Comparison of ENCODE assay signal across 7 mouse cellular contexts in the genomic region with DNA sequence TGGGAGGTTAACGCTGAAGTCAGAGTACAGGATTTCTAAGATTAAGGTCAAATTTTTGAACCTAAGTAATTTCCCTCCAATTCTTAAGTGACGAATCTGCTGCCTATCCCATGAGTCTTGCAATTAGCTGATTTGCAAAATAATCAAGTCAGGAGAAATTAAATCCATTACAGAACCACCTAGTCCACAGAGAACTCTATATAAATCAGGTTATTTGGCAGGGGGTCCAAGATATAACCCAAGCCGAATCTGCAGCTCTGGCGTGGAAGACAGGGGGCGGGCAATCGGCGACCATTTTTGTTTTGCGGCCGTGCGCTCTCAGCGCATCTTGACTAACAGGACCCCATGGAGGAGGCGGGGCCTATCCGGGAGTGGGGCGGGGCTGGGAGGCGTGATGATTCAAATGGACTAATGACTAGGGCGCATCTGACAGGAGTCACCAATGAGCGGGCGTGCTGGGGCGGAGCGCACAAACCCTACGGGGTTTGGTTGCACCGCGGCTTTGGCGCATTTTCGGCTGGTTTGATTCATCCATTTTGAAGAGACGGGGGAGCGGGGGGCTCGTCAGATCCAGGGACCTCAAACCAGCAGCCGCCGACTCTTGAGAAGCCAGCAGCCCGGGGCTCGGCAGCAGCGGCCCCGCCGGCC. TPM values are rescaled to one million over a fixed set of nuclear protein-coding genes. Genes with fewer than 3 reads are reported as not detected.
DNase-seq lines count a peak whose midpoint lies in the region; ATAC-seq lines count a peak whose summit lies in the region.

A gene (plus strand): TSS at position 534 of the 648 bp plus-strand sequence.

- peak within 1 kb of the TSS; percentile 99 for H3K27ac ChIP-seq in embryonic facial prominence, embryonic 12.5 days
- peak within 1 kb of the TSS; percentile 97 for H3K27ac ChIP-seq in limb, embryonic 11.5 days (replicated peaks; ENCODE audit: low read depth, low read length)
- peak within 1 kb of the TSS; percentile 98 for H3K27ac ChIP-seq in midbrain, embryonic 14.5 days (replicated peaks; ENCODE audit: low read depth, low read length)

- no peaks in the 10 kb centered on the region for H3K9me3 ChIP-seq in embryonic facial prominence, embryonic 12.5 days
- no peaks in the 10 kb centered on the region for H3K9me3 ChIP-seq in limb, embryonic 11.5 days (ENCODE audit: control insufficient read depth, low read length)
- H3K9me3 ChIP-seq in midbrain, embryonic 14.5 days (ENCODE audit: control insufficient read depth, low read length): no peaks in the 10 kb centered on the region

- 0 out of 2 replicates have a peak, but pooled peaks cover 4% of the 10 kb centered on the region for H3K36me3 ChIP-seq in embryonic facial prominence, embryonic 12.5 days
- 0 out of 2 replicates have a peak, but pooled peaks cover 2% of the 10 kb centered on the region for H3K36me3 ChIP-seq in limb, embryonic 11.5 days (ENCODE audit: control insufficient read depth, insufficient read depth, low read length)
- H3K36me3 ChIP-seq in midbrain, embryonic 14.5 days (ENCODE audit: control insufficient read depth, insufficient read depth, low read length): no peaks in the 10 kb centered on the region

- DNase-seq in adrenal gland, postnatal 25 days: peak; percentile 99
- DNase-seq in heart, adult 11 months: peak; percentile 100
- DNase-seq in kidney, adult 18-20 months: peak; percentile 100
- DNase-seq in limb, embryonic 11.5 days (ENCODE audit: low spot score): peak; percentile 98
- DNase-seq in midbrain, embryonic 14.5 days: peak; percentile 99
- peak; percentile 99 to 100 for DNase-seq in spleen, adult 18-20 months

- H3K4me3 ChIP-seq in embryonic facial prominence, embryonic 12.5 days: peak within 1 kb of the TSS; percentile 95
- H3K4me3 ChIP-seq in limb, embryonic 11.5 days (ENCODE audit: low read depth, low read length): peak within 1 kb of the TSS; percentile 96
- peak within 1 kb of the TSS; percentile 99 for H3K4me3 ChIP-seq in midbrain, embryonic 14.5 days (replicated peaks; ENCODE audit: low read depth, low read length)

- peak within 1 kb of the TSS; percentile 95 for H3K9ac ChIP-seq in embryonic facial prominence, embryonic 12.5 days
- peak within 1 kb of the TSS; percentile 99 for H3K9ac ChIP-seq in limb, embryonic 11.5 days (ENCODE audit: low read length)
- peak within 1 kb of the TSS; percentile 92 for H3K9ac ChIP-seq in midbrain, embryonic 14.5 days (replicated peaks; ENCODE audit: low read length)

- H3K27me3 ChIP-seq in embryonic facial prominence, embryonic 12.5 days: 0 out of 2 replicates have a peak, but pooled peaks cover 11% of the 10 kb centered on the region
- no peaks in the 10 kb centered on the region for H3K27me3 ChIP-seq in limb, embryonic 11.5 days (ENCODE audit: control insufficient read depth, insufficient read depth, low read length)
- H3K27me3 ChIP-seq in midbrain, embryonic 14.5 days (ENCODE audit: control insufficient read depth, insufficient read depth, low read length): peaks cover 12% of the 10 kb centered on the region; the same call in 1 of the 2 replicates

- peak within 1 kb of the TSS; percentile 63 for H3K4me2 ChIP-seq in embryonic facial prominence, embryonic 12.5 days (replicated peaks)
- peak within 1 kb of the TSS; percentile 79 for H3K4me2 ChIP-seq in limb, embryonic 11.5 days (ENCODE audit: low read depth, severe bottlenecking)
- H3K4me2 ChIP-seq in midbrain, embryonic 14.5 days (ENCODE audit: low read length): peak within 1 kb of the TSS; percentile 65

- peak; percentile 94 for ATAC-seq in embryonic facial prominence, embryonic 12.5 days (ENCODE audit: insufficient number of reproducible peaks, insufficient read depth, low FRiP score, low TSS enrichment)
- ATAC-seq in limb, embryonic 11.5 days (ENCODE audit: insufficient number of reproducible peaks, low FRiP score, low TSS enrichment, low read depth): peak; percentile 99
- ATAC-seq in midbrain, embryonic 14.5 days (ENCODE audit: low FRiP score, low TSS enrichment): peak; percentile 99

- H3K4me1 ChIP-seq in embryonic facial prominence, embryonic 12.5 days: peaks cover 11% of the 10 kb centered on the region; the same call in 1 of the 2 replicates
- H3K4me1 ChIP-seq in limb, embryonic 11.5 days (ENCODE audit: control insufficient read depth, insufficient read depth, low read length): peaks cover 4% of the 10 kb centered on the region; the same call in 1 of the 2 replicates
- peaks cover 10% of the 10 kb centered on the region for H3K4me1 ChIP-seq in midbrain, embryonic 14.5 days (ENCODE audit: control insufficient read depth, insufficient read depth, low read length)

- WGBS in embryonic facial prominence, embryonic 12.5 days: under 1% methylated on average over 35 of the region's 35 CpGs
- under 1% methylated on average over 31 of the region's 35 CpGs for WGBS in limb, embryonic 11.5 days
- under 1% methylated on average over 35 of the region's 35 CpGs for WGBS in midbrain, embryonic 14.5 days

RNA-seq across cellular contexts. Expression of the gene that starts here (rescaled TPM):
- total RNA-seq in adrenal gland, postnatal 25 days (2021): 124 and 137 TPM in 2 replicates
- 107 and 125 TPM in 2 replicates for polyA plus RNA-seq in embryonic facial prominence, embryonic 12.5 days (2016; fragmentation: Nextera tagmentation; extraction: Ambion mirVana)
- 63.3 and 63.4 TPM in 2 replicates for polyA plus RNA-seq in limb, embryonic 11.5 days (2014; fragmentation: Nextera tagmentation; extraction: Ambion mirVana)
- 39.6 and 59.8 TPM in 2 replicates for polyA plus RNA-seq in midbrain, embryonic 14.5 days (2014; fragmentation: Nextera tagmentation; extraction: Ambion mirVana)

Comparison
In these comparisons a context has a peak if more than half of its experiments do, and no peak if none do; other contexts are left out.
1. Peak in every context shown above with its lines: DNase-seq, ATAC-seq, H3K4me3 ChIP-seq and H3K27ac ChIP-seq.